Mouse (Mus musculus) CH12.LX (cell line): ENCODE measurements at regions not wholly inside any gene's neighbourhood (a gene's known extent, or its start where the extent isn't known, plus 50 kb on each side); places are given as distances from the start of the nearest gene placed in this dataset.

ENCODE experiments used
- DNase-seq: peaks from one replicate; pipeline ENCODE4 v3.0.0-alpha.2; 2013; ENCODE audit errors: extremely low read depth
- H3K27ac ChIP-seq: 2 replicates; pipeline ENCODE4 v1.5.1; 2012; ENCODE audit warnings: low read depth, mild to moderate bottlenecking, control low read depth, moderate library complexity; ENCODE audit not compliant: insufficient read depth
- H3K27me3 ChIP-seq: replicated peaks from 2 replicates; pipeline ENCODE3; 2012; ENCODE audit warnings: inconsistent platforms
- H3K36me3 ChIP-seq, 2 experiments: replicated peaks in 1 of 2; 2 replicates each; pipeline versions ENCODE3 to v1.6.1; 2012; ENCODE audit warnings: inconsistent platforms in 1 of 2, low read length in 1 of 2, mild to moderate bottlenecking in 1 of 2, mixed read lengths in 1 of 2, moderate library complexity in 1 of 2; ENCODE audit not compliant: control insufficient read depth in 1 of 2, insufficient read depth in 1 of 2
- H3K4me1 ChIP-seq, 2 experiments: 2 replicates each; pipeline ENCODE4 v1.6.1; 2012; ENCODE audit warnings: inconsistent platforms in 1 of 2, moderate library complexity in 1 of 2; ENCODE audit not compliant: insufficient read depth in 2 of 2, control insufficient read depth in 1 of 2
- H3K4me2 ChIP-seq: 2 replicates; pipeline ENCODE4 v1.6.1; 2012; ENCODE audit warnings: low read depth, mild to moderate bottlenecking, control low read depth; ENCODE audit not compliant: poor library complexity, insufficient read depth, severe bottlenecking
- H3K4me3 ChIP-seq, 3 experiments: fragments of 150-350 bp in 1 of 3; sonication (generic) in 1 of 3; replicated peaks in 1 of 3; 2 replicates each; pipeline versions ENCODE3 to v1.5.1; 2011 to 2012; ENCODE audit warnings: low read depth in 2 of 3, low read length in 2 of 3, mild to moderate bottlenecking in 2 of 3, moderate library complexity in 2 of 3, control low read depth in 1 of 3, improper control_type of control experiment in 1 of 3, inconsistent platforms in 1 of 3, mixed read lengths in 1 of 3; ENCODE audit not compliant: poor library complexity in 1 of 3
- H3K79me2 ChIP-seq: replicated peaks from 2 replicates; pipeline ENCODE4 v1.6.1; 2012; ENCODE audit warnings: mild to moderate bottlenecking, moderate library complexity; ENCODE audit not compliant: control insufficient read depth, poor library complexity, insufficient read depth, severe bottlenecking; ENCODE audit errors: extremely low read depth
- H3K9ac ChIP-seq: 2 replicates; pipeline ENCODE4 v1.6.1; 2012; ENCODE audit warnings: low read depth, mild to moderate bottlenecking, control low read depth, moderate library complexity; ENCODE audit not compliant: insufficient read depth
- H3K9me3 ChIP-seq: replicated peaks from 2 replicates; pipeline ENCODE3; 2012; ENCODE audit warnings: low read length, inconsistent platforms, mixed read lengths
- BHLHE40 ChIP-seq: IDR thresholded peaks from 2 replicates; pipeline ENCODE4 v1.6.1; 2011; ENCODE audit warnings: mild to moderate bottlenecking, low read depth, low read length, improper control_type of control experiment
- CHD1 ChIP-seq: IDR thresholded peaks from 2 replicates; pipeline ENCODE4 v1.6.1; 2012; ENCODE audit warnings: low read depth, low read length, improper control_type of control experiment, inconsistent platforms
- CHD2 ChIP-seq: IDR thresholded peaks from 2 replicates; pipeline ENCODE4 v1.6.1; 2011; ENCODE audit warnings: low read length, improper control_type of control experiment
- E2F4 ChIP-seq: IDR thresholded peaks from 2 replicates; pipeline ENCODE4 v1.6.1; 2011; ENCODE audit warnings: low read depth, low read length, improper control_type of control experiment; ENCODE audit not compliant: insufficient replicate concordance
- ELF1 ChIP-seq: IDR thresholded peaks from 2 replicates; pipeline ENCODE4 v1.6.1; 2014; ENCODE audit warnings: low read depth, mild to moderate bottlenecking, inconsistent platforms, low read length, improper control_type of control experiment
- EP300 ChIP-seq: IDR thresholded peaks from 2 replicates; pipeline ENCODE4 v1.6.1; 2011; ENCODE audit warnings: low read length, improper control_type of control experiment
- ETS1 ChIP-seq: conservative IDR thresholded peaks from 2 replicates; pipeline ENCODE4 v1.6.1; 2012; ENCODE audit warnings: low read depth, mild to moderate bottlenecking, inconsistent platforms, low read length, improper control_type of control experiment, moderate library complexity
- GABPA ChIP-seq: IDR thresholded peaks from 2 replicates; pipeline ENCODE4 v1.6.1; 2012; ENCODE audit warnings: low read depth, low read length, improper control_type of control experiment, inconsistent platforms; ENCODE audit not compliant: insufficient replicate concordance
- HCFC1 ChIP-seq: IDR thresholded peaks from 2 replicates; pipeline ENCODE4 v1.6.1; 2012; ENCODE audit warnings: low read depth, mild to moderate bottlenecking, inconsistent platforms, low read length, improper control_type of control experiment
- IRF4 ChIP-seq: IDR thresholded peaks from 2 replicates; pipeline ENCODE4 v1.6.1; 2014; ENCODE audit warnings: low read depth, mild to moderate bottlenecking, inconsistent platforms, low read length, improper control_type of control experiment
- JUND ChIP-seq: conservative IDR thresholded peaks from 2 replicates; pipeline ENCODE4 v1.6.1; 2011; ENCODE audit warnings: low read depth, low read length, improper control_type of control experiment
- KAT2A ChIP-seq: IDR thresholded peaks from 2 replicates; pipeline ENCODE4 v1.6.1; 2012; ENCODE audit warnings: low read length, improper control_type of control experiment, inconsistent platforms; ENCODE audit not compliant: insufficient replicate concordance
- MAZ ChIP-seq: IDR thresholded peaks from 2 replicates; pipeline ENCODE4 v1.6.1; 2012; ENCODE audit warnings: low read depth, mild to moderate bottlenecking, inconsistent platforms, low read length, improper control_type of control experiment, moderate library complexity
- MEF2A ChIP-seq: IDR thresholded peaks from 2 replicates; pipeline ENCODE4 v1.6.1; 2014; ENCODE audit warnings: low read depth, mild to moderate bottlenecking, inconsistent platforms, low read length, improper control_type of control experiment, borderline replicate concordance
- MXI1 ChIP-seq: IDR thresholded peaks from 2 replicates; pipeline ENCODE4 v1.6.1; 2011; ENCODE audit warnings: mild to moderate bottlenecking, low read depth, low read length, improper control_type of control experiment
- NELFE ChIP-seq: IDR thresholded peaks from 2 replicates; pipeline ENCODE4 v1.6.1; 2011; ENCODE audit warnings: low read depth, low read length, improper control_type of control experiment
- PAX5 ChIP-seq: IDR thresholded peaks from 2 replicates; pipeline ENCODE4 v1.6.1; 2012; ENCODE audit warnings: low read length, inconsistent platforms, mixed read lengths
- POLR2A ChIP-seq: IDR thresholded peaks from 2 replicates; pipeline ENCODE4 v1.6.1; 2011; ENCODE audit warnings: low read depth, mild to moderate bottlenecking, improper control_type of control experiment, low read length
- POLR2AphosphoS2 ChIP-seq: IDR thresholded peaks from 2 replicates; pipeline ENCODE4 v1.6.1; 2011; ENCODE audit warnings: low read depth, low read length, improper control_type of control experiment
- RAD21 ChIP-seq: IDR thresholded peaks from 2 replicates; pipeline ENCODE4 v1.6.1; 2011; ENCODE audit warnings: low read depth, mild to moderate bottlenecking, low read length, improper control_type of control experiment, moderate library complexity
- SIN3A ChIP-seq: IDR thresholded peaks from 2 replicates; pipeline ENCODE4 v1.6.1; 2012; ENCODE audit warnings: low read length, improper control_type of control experiment, inconsistent platforms
- SMC3 ChIP-seq: IDR thresholded peaks from 2 replicates; pipeline ENCODE4 v1.6.1; 2011; ENCODE audit warnings: low read depth, low read length, improper control_type of control experiment
- TBP ChIP-seq: conservative IDR thresholded peaks from 2 replicates; pipeline ENCODE4 v1.6.1; 2011; ENCODE audit warnings: low read depth, low read length, improper control_type of control experiment
- UBTF ChIP-seq: IDR thresholded peaks from 2 replicates; pipeline ENCODE4 v1.6.1; 2012; ENCODE audit warnings: low read depth, mild to moderate bottlenecking, inconsistent platforms, low read length, improper control_type of control experiment, moderate library complexity
- USF1 ChIP-seq: IDR thresholded peaks from 2 replicates; pipeline ENCODE4 v1.6.1; 2014; ENCODE audit warnings: low read depth, mild to moderate bottlenecking, inconsistent platforms, low read length, improper control_type of control experiment
- USF2 ChIP-seq: conservative IDR thresholded peaks from 2 replicates; pipeline ENCODE4 v1.6.1; 2011; ENCODE audit warnings: low read depth, low read length, improper control_type of control experiment
- ZC3H11A ChIP-seq: IDR thresholded peaks from 2 replicates; pipeline ENCODE4 v1.6.1; 2012; ENCODE audit warnings: low read depth, mild to moderate bottlenecking, inconsistent platforms, low read length, improper control_type of control experiment
- ZNF384 ChIP-seq: IDR thresholded peaks from 2 replicates; pipeline ENCODE4 v1.6.1; 2012; ENCODE audit warnings: low read depth, low read length, improper control_type of control experiment, inconsistent platforms
- dilution Hi-C: fragments of 300-500 bp; cut with MboI; formaldehyde crosslinking; loops from 2 replicates; pipeline ENCODE4 v1.14.3; 2020; ENCODE audit warnings: low sequenced_read_pairs; ENCODE audit not compliant: extremely low pct_unique_long_range_greater_than_20kb, extremely low pct_ligation_motif_present
- in situ Hi-C: fragments of 300-500 bp; cut with MboI; formaldehyde crosslinking; loops from 3 replicates; pipeline ENCODE4 v1.14.3; 2019; ENCODE audit warnings: low sequenced_read_pairs, low pct_ligation_motif_present, low pct_unique_long_range_greater_than_20kb, mixed read lengths

DNA sequence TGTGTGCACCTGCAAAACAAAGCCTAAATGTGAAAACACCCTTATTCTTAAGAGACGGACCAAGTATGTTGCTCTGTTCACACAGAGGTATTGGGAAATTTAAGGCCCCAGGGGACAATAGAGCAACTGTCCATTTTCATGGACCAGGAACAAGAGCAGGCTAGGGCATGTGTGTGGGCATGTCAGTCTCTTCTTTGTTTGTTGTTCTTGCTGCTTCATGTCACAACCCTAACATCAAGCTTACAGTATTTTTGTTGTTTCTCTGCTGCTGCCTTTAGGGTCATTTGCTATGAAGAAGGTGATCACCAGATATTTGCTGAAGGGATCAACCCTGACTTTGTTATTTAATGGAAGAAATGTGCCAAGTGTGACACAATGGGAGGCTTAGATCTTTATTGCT is 96.4 kb upstream of the Slc22a23 start:
- no peak overlapping the region for H3K9ac ChIP-seq
- no peaks in the 10 kb centered on the region for H3K36me3 ChIP-seq
- H3K4me3 ChIP-seq = no peak overlapping the region
- in situ Hi-C loops = no loop called here
- H3K27me3 ChIP-seq = no peaks in the 10 kb centered on the region
- no peaks in the 10 kb centered on the region for H3K4me1 ChIP-seq
- dilution Hi-C loops = no loop called here
- H3K9me3 ChIP-seq = no peaks in the 10 kb centered on the region
- H3K4me2 ChIP-seq = no peak overlapping the region
- DNase-seq = no peak
- H3K79me2 ChIP-seq = no peaks in the 10 kb centered on the region
- no peak for TF ChIP-seq MEF2A
- TF ChIP-seq MXI1 = no peak
- TF ChIP-seq NELFE = no peak
- TF ChIP-seq E2F4 = no peak
- TF ChIP-seq RAD21 = no peak
- no peak for TF ChIP-seq ZNF384
- no peak for TF ChIP-seq CHD2
- no peak for TF ChIP-seq USF1
- no peak for TF ChIP-seq HCFC1
- TF ChIP-seq UBTF = no peak
- TF ChIP-seq SMC3 = no peak
- TF ChIP-seq USF2 = no peak
- no peak for TF ChIP-seq ETS1
- no peak overlapping the region for H3K27ac ChIP-seq

- dilution Hi-C loops (no loop called here), in situ Hi-C loops (no loop called here)
- H3K27me3 ChIP-seq = no peaks in the 10 kb centered on the region
- H3K9me3 ChIP-seq = no peaks in the 10 kb centered on the region
- H3K9ac ChIP-seq = no peak overlapping the region
- H3K79me2 ChIP-seq = no peaks in the 10 kb centered on the region
- DNase-seq = no peak
- no peak overlapping the region for H3K4me3 ChIP-seq
- no peaks in the 10 kb centered on the region for H3K36me3 ChIP-seq
- TF ChIP-seq IRF4 (no peak), ZC3H11A (no peak), JUND (no peak), POLR2A (no peak), NELFE (no peak), PAX5 (no peak), TBP (no peak), POLR2AphosphoS2 (no peak), MEF2A (no peak), EP300 (no peak), CHD1 (no peak), SIN3A (no peak), MAZ (no peak), KAT2A (no peak), ELF1 (no peak), BHLHE40 (no peak), MXI1 (no peak), SMC3 (no peak), GABPA (no peak)
- H3K27ac ChIP-seq = no peak overlapping the region
- H3K4me1 ChIP-seq = no peaks in the 10 kb centered on the region
- no peak overlapping the region for H3K4me2 ChIP-seq
These were observed 82.5 kb upstream of the Slc22a23 start for GRCm38 (mm10) chr13:34427527-34427926.
